Mouse (Mus musculus) spleen, adult 2 months (tissue): Measurements from ENCODE around the gene Iqschfp.

ENCODE experiments used
- CTCF ChIP-seq: fragments of 200-500 bp; IDR thresholded peaks from 2 replicates; pipeline ENCODE4 v1.5.1; 2011; ENCODE audit warnings: mild to moderate bottlenecking, inconsistent platforms; ENCODE audit not compliant: insufficient read depth, insufficient read length, insufficient replicate concordance; ENCODE audit errors: extremely low read depth
- POLR2A ChIP-seq: fragments of 200-500 bp; IDR thresholded peaks from 2 replicates; pipeline ENCODE4 v1.6.1; 2011; ENCODE audit warnings: low read depth, low read length, inconsistent platforms

GRCm38 (mm10) chr3:68284500-68284899 lies 392.5 kb downstream of the Iqschfp start:
- no peak for TF ChIP-seq POLR2A
- TF ChIP-seq CTCF, result no peak
